Mouse (Mus musculus): Measurements from ENCODE around the gene Pdia3.
"Not testable (repeated sequence)": the region's sequence is repeated elsewhere in the genome, so short reads cannot be mapped to it uniquely, and the experiment has no call there.

Pdia3 gene

DNA sequence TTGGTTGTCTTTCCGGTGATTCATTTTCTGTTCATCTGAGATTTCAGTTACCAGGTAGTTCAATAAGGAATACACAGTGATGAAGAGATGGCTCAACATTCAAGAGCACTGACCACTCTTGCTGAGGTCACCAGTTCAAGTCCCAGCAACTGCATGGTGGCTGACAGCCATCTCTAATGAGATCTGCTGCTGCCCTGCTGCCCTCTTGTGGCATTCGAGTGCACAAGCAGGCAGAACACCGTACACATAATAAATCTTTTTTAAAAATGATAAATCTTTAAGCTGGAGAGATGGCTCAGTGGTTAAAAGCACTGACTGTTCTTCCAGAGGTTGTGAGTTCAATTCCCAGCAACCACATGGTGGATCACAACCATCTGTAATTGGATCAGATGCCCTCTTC lies 66.9 kb downstream of the Pdia3 start:
- DNase-seq = peak in 1 of 2 experiments; percentile 33

DNA sequence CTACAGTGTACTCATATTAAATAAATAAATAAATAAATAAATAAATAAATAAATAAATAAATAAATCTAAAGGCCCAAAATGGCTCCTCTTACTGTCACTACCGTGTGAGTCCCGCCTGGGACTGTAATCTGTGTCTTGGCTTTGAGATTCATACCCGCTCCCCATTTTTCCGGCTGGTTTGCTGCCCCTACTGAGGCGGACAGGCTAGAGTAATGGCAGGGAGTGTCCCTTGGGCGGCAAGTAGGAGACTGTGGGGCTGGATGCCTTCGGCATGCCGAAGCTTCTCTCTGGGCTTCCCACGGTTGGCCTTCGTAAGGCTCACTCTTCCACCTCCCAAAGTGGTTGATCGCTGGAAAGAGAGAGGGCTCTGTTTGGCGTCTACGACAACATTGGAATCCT lies 67.3 kb downstream of the Pdia3 start:
- not testable (repeated sequence) for DNase-seq

DNA sequence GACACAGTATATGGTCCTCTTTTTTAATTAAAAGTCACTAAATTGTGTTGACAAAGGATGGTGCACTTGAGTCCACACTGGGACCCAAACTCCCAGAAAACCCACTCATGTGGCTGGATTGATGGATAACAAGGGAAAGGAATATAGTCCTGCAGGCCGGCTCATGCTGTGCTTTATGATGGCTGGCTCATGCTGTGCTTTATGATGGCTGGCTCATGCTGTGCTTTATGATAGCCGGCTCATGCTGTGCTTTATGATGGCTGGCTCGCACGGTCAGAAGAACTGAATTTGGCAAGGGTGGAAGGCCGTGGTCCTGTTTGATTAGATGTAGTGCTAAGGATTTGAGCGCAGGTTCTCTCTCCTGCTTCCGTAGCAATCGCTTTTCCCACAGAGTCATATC lies 70.0 kb downstream of the Pdia3 start:
- no peak for DNase-seq

DNA sequence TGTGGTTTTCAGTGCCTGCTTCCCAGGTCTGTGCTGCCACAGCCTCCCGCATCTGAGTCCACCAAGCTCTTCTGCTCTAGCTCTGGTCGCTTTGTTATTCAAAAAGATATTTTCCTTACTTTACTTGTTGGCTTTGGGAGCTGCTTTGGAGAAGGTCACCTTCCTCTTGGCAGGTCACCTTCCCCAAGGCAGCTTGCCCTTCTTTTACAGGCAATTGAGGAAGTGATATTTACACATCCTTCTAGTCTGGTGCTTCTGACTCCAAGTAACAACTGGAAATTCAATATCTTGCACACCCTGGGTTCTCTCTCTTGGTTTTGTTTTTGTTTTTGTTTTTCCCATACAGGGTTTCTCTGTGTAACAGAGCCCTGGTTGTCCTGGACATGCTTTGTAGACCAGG lies 70.8 kb downstream of the Pdia3 start:
- DNase-seq = not testable (repeated sequence)
